Mouse (Mus musculus) granulocyte monocyte progenitor cell, adult 5-6 weeks (primary cell): ENCODE measurements at regions not wholly inside any gene's neighbourhood (a gene's known extent, or its start where the extent isn't known, plus 50 kb on each side); places are given as distances from the start of the nearest gene placed in this dataset.

Experiments used
- ATAC-seq: replicated peaks from 2 replicates; pipeline ENCODE4 v1.8.0; 2016; ENCODE audit warnings: mild to moderate bottlenecking, moderate TSS enrichment, inconsistent platforms; ENCODE audit not compliant: poor library complexity, severe bottlenecking

- ATAC-seq, result peak; percentile 73
Observed at GRCm38 (mm10) chr1:80131354-80131753, 86.9 kb downstream of the Fam124b start.

GRCm38 (mm10) chr1:80123966-80124365 lies 94.3 kb downstream of the Fam124b start:
- ATAC-seq, result no peak

GRCm38 (mm10) chr1:80115913-80116312 lies 102.4 kb downstream of the Fam124b start:
- ATAC-seq, result no peak

- ATAC-seq, result no peak
Observed at GRCm38 (mm10) chr1:80107747-80108476, 110.4 kb downstream of the Fam124b start.

- 0 out of 2 replicates have a peak, but pooled peaks have one; percentile 48 for ATAC-seq
Observed at GRCm38 (mm10) chr1:80106269-80106668, 112.0 kb downstream of the Fam124b start.

GRCm38 (mm10) chr1:80098266-80098665 lies 120.0 kb downstream of the Fam124b start:
- ATAC-seq, result no peak

- ATAC-seq, result no peak
Observed at GRCm38 (mm10) chr1:80091800-80092199, 126.5 kb downstream of the Fam124b start.

GRCm38 (mm10) chr1:80091350-80091749 lies 126.9 kb downstream of the Fam124b start:
- ATAC-seq, result no peak; the same call in 1 of the 2 replicates

GRCm38 (mm10) chr1:80088651-80089050 lies 129.6 kb downstream of the Fam124b start:
- no peak for ATAC-seq

GRCm38 (mm10) chr1:80076357-80076756 lies 141.9 kb downstream of the Fam124b start:
- no peak for ATAC-seq

GRCm38 (mm10) chr1:80074376-80074775 lies 143.9 kb downstream of the Fam124b start:
- ATAC-seq, result no peak

GRCm38 (mm10) chr1:80073950-80074349 lies 144.3 kb downstream of the Fam124b start:
- ATAC-seq, result no peak

GRCm38 (mm10) chr1:80069141-80069540 lies 149.1 kb downstream of the Fam124b start:
- no peak for ATAC-seq

- ATAC-seq, result no peak
Observed at GRCm38 (mm10) chr1:80062121-80062520, 156.2 kb downstream of the Fam124b start.

- ATAC-seq, result no peak
Observed at GRCm38 (mm10) chr1:80061632-80062031, 156.6 kb downstream of the Fam124b start.

- no peak for ATAC-seq
Observed at GRCm38 (mm10) chr1:80045141-80045540, 173.1 kb downstream of the Fam124b start.

GRCm38 (mm10) chr1:80040409-80040808 lies 177.9 kb downstream of the Fam124b start:
- no peak for ATAC-seq

- no peak for ATAC-seq
Observed at GRCm38 (mm10) chr1:80039891-80040290, 178.4 kb downstream of the Fam124b start.

- ATAC-seq, result no peak
Observed at GRCm38 (mm10) chr1:80039161-80039560, 178.2 kb upstream of the Serpine2 start.

- no peak for ATAC-seq
Observed at GRCm38 (mm10) chr1:80038059-80038458, 177.1 kb upstream of the Serpine2 start.

- no peak for ATAC-seq
Observed at GRCm38 (mm10) chr1:80036436-80036835, 175.5 kb upstream of the Serpine2 start.

GRCm38 (mm10) chr1:80033522-80033921 lies 172.5 kb upstream of the Serpine2 start:
- no peak for ATAC-seq
